Mouse (Mus musculus) embryonic facial prominence, embryonic 11.5 days (tissue): ENCODE measurements around the gene Cenpa. TPM values are rescaled to one million over a fixed set of nuclear protein-coding genes. Genes with fewer than 3 reads are reported as not detected.

Experiments used
- microRNA-seq: library from miRNA; unstranded; fragments of <30 nt; microRNA quantifications from one replicate; pipeline ENCODE4, GENCODE M21; 2016; ENCODE audit warnings: borderline number of aligned reads
- polyA plus RNA-seq: library from polyadenylated mRNA; unstranded; fragments of >200 nt; fragmentation: Nextera tagmentation; extraction: Ambion mirVana; gene quantifications from 2 replicates; pipeline ENCODE4 v1.2.1, GENCODE M21; 2014

Cenpa gene
- polyA plus RNA-seq, 1 experiment from 2014 or later = 450 TPM

Small RNA genes lying within 50 kb of the gene (microRNA-seq; reads per million reads assigned to microRNA genes)
- gene Mir5625 = not detected

Other genes with a start within 250 kb of the Cenpa start
- 0.14 and 0.17 TPM in 2 replicates for gene Otof, start 204.8 kb upstream of the Cenpa start, polyA plus RNA-seq
- gene 1700001C02Rik, start 200.7 kb upstream of the Cenpa start, polyA plus RNA-seq = not detected in 2 replicates
- not detected in 2 replicates for gene Cib4, start 120.9 kb upstream of the Cenpa start, polyA plus RNA-seq
- 0.60 and 0.98 TPM in 2 replicates for gene Kcnk3, start 78.6 kb upstream of the Cenpa start, polyA plus RNA-seq
- gene Slc35f6, start 18.8 kb upstream of the Cenpa start, polyA plus RNA-seq = 22.0 and 23.5 TPM in 2 replicates
- 17.6 and 22.2 TPM in 2 replicates for gene Dpysl5, start 44.8 kb downstream of the Cenpa start, polyA plus RNA-seq
- 15.4 and 18.1 TPM in 2 replicates for gene Mapre3, start 147.9 kb downstream of the Cenpa start, polyA plus RNA-seq
- gene Tmem214, start 201.2 kb downstream of the Cenpa start, polyA plus RNA-seq = 37.5 and 42.3 TPM in 2 replicates
- 31.5 and 33.0 TPM in 2 replicates for gene Agbl5, start 221.9 kb downstream of the Cenpa start, polyA plus RNA-seq
- 347 and 379 TPM in 2 replicates for gene Ost4, start 241.0 kb downstream of the Cenpa start, polyA plus RNA-seq
- 79.7 and 95.4 TPM in 2 replicates for gene Emilin1, start 246.6 kb downstream of the Cenpa start, polyA plus RNA-seq